Mouse (Mus musculus): Measurements from ENCODE around the gene Ccdc85a.
"Not testable (repeated sequence)": the region's sequence is repeated elsewhere in the genome, so short reads cannot be mapped to it uniquely, and the experiment has no call there.

Ccdc85a gene

DNA sequence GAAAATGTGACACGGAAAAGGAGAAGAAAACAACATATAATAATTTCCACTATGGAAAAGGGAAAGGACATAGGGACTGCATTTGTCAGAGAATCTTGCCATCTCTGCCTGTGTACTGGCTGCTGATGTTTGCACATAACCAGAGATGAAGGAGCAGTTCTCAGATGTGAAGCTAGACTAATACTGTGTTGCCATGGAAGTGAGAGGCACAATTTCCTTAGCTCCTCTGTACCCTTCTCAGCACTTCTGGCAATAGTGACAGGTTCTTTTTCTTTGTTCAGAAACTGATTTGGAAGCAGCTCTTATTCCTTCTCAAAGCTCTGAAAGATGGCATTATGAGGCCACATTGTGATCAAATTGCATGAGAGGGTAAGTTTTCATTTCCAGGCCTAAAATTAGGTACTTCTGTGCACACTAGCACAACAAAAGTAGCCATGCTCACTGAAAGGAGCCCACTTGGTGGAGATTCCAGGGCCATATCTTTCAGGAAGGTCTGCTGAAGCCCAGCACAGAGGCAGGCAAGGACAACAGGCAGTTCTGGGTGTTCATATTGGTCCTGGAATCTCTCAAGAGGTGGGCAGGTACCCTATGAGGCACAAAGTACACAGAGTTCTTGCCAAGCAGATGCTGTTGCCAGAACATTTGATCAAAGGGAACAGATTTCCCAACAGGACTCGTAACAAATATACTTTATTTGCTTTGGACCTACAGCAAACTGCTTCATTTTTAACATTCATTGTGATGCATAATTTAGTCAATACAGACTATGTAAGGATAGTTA is 161.5 kb downstream of the Ccdc85a start:
- no peak for DNase-seq (ENCODE audit: extremely low read depth, low read depth)

DNA sequence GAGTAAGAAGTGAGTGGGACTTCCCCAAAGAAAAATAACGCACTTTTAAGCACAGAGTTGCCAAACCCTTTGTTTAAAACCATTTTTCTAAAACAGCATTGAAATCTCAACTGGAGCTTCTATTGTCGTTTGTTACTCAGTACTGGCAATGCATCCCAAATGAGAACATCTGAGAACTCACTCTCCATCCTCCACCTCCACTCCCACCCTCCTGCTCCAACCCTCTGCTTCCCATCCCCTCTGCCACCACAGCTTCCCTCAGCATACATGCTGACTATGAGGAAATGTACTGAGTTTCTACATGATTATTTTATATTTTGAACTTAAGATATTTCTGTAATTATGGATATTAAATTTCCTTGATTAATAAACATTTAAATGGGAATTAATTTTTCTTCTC is 168.3 kb downstream of the Ccdc85a start:
- no peak for DNase-seq (ENCODE audit: extremely low read depth, low read depth)

DNA sequence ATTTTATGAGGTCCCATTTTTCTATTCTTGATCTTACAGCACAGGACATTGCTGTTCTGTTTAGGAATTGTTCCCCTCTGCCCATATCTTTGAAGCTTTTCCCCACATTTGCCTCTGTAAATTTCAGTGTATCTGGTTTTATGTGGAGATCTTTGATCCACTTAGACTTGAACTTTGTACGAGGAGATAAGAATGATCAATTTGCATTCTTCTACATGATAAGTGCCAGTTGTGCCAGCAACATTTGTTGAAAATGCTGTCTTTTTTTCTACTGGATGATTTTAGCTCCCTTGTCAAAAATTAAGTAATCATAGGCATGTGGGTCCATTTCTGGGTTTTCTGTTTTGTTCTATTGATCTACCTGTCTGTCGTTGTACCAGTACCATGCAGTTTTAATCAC is 174.2 kb downstream of the Ccdc85a start:
- not testable (repeated sequence) for DNase-seq (ENCODE audit: extremely low read depth, low read depth)

DNA sequence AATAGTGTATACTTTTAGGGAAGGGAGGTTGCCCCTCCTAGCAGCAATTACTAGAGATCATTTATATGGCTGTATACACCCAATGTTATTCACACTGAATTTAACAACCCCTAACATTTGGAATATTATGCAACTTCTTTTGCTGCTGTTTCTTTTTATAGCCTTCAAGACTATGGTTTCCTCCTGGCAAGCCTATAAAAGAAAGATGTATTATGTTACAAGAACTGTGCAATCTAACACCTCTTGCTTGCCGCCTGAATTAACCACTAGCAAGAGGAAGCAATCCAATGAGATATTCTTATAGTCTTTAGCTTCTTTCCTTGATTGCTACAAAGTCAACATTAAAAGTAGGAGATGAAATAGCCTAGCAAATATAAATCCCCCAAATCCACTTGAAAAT is 187.0 kb downstream of the Ccdc85a start:
- no peak for DNase-seq (ENCODE audit: extremely low read depth, low read depth)

DNA sequence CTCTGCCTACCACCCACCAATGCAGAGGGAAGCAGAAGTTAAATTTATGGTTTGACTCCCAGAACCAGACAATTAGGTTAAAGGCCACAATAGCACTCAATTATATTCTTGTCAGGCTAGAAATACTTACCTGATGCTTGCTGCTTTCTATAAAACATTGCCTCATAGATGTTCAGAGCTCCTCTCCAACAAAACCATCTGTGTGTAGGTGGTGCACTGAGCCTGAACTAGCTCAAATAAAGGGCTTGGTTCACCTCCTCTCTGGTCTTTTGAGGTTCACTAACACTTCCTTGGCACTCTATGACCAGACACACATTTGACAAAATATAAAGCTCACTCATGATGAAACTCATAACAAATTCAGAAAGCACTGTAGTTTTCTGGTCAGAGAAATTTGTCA is 208.2 kb downstream of the Ccdc85a start:
- no peak for DNase-seq (ENCODE audit: extremely low read depth, low read depth)

DNA sequence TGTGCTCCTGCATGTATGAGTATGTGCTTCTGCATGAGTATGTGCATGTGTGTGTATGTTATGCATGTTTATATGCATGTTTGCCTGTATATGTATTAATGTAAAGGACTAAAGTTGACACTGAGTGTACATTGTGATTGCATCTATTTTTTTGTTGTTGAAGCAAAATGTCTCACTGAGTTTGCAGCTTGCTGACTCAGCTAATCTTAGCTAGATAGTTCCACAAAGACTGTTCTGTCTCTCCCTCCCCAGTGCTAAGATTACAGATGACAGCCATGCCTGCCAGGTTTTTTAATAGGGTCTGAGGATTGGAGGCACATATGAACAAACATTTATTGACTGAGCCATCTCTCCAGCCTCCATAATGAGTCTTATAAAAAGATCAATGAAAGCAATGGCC is 209.5 kb downstream of the Ccdc85a start:
- DNase-seq (ENCODE audit: extremely low read depth, low read depth): no peak

DNA sequence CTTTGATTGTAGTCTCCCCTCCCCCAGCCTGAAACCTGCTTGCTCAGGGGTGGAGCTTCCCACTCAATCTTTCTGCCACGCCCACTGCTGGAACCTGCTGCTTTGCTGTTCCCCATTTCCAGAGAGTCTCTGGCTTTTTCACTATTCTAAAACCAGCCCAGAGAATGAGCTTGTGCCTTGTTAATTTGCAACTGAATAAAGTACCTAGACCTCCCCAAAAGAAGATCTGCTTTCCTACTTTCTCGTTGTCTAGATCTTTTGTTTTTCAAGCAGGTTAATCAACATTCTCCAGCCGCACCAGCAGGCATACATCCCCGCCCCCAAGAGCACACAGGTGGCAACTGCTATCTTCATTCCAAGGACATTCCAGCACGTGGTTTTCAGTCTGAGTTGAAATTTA is 212.7 kb downstream of the Ccdc85a start:
- not testable (repeated sequence) for DNase-seq (ENCODE audit: extremely low read depth, low read depth)

DNA sequence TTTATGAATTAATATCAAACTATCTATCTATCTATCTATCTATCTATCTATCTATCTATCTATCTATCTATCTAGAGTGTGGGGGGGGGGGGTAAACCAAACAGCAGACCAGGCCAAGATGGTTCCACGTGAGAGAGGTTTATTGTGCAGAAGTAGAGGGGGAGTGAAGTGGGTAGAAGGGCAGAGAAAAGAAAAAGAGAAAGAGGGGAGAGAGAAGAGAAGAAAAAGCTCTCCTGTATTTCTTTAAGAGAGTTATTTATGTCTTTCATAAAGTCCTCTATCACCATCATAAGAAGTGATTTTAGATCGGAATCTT is 218.2 kb downstream of the Ccdc85a start:
- DNase-seq (ENCODE audit: extremely low read depth, low read depth): no peak

DNA sequence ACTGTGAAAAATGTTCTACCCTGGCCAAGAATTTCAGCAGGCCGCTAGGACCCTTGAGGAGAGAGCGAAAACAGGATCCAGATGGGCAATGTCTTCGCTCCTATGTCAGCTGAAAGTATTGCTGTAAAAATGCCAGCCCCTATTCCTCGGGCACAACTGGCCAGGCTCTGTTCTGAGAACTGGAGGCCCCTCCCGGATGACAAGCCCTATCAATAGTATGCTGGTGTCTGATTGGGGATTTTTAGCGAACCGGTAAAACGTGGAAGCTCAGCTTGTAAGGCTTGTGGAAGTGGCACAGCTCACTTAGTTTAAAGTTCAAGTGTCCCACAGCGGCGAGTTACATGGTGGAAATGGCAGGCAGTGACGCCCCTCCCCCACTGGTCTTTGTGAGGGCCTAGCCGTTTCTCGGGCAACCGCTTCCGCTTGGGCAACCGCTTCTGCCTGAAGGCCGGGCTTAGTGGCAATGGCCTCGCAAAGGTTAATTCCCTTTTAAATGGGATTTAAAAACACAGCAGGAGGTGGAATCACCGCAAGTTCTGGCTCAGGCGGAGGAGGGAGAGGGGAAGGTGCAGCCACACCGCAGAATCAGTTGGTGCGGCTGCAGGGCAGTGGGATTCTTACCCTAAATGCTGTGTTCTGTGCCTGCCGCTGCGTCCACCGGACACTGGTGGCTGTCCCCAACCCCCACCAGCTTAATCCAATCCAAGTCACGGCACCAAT is 218.8 kb downstream of the Ccdc85a start:
- no peak for DNase-seq (ENCODE audit: extremely low read depth, low read depth)

DNA sequence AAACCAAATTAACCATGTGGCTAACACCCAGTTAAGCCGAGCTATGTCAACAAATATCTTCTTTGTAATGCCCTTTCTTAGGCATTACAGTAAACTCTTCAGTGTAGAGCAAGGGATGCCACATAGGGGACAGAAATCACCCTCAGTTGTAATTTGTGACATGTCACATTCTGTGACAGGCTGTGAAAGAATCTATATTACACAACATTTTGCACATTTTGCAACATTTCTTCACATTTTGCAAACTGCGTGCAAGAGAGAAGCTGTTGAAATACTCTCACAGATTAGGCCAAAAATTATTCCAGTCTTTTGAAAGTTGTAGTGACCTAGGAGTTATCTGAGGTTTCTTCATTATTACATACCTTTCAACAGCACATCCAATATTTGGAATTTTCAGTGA is 240.7 kb downstream of the Ccdc85a start:
- DNase-seq (ENCODE audit: extremely low read depth, low read depth): no peak

DNA sequence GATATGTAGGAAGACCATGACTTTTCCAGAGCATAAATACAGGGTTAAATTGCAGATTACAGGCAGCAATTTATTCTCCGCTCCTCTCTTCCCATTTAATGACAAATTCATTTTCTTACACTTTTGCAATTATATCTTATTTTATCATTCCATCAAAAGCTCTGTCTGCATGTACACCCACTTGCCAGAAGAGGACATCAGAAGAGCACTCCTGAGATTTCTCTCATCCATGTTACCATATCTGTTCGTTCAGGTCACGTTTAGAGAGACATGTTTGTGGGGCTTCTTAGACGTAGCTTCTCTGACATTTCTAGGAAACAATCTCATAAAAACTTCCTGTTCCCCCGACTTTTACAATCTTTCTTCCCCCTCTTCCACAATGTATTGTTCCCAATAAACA is 242.2 kb downstream of the Ccdc85a start:
- no peak for DNase-seq (ENCODE audit: extremely low read depth, low read depth)

DNA sequence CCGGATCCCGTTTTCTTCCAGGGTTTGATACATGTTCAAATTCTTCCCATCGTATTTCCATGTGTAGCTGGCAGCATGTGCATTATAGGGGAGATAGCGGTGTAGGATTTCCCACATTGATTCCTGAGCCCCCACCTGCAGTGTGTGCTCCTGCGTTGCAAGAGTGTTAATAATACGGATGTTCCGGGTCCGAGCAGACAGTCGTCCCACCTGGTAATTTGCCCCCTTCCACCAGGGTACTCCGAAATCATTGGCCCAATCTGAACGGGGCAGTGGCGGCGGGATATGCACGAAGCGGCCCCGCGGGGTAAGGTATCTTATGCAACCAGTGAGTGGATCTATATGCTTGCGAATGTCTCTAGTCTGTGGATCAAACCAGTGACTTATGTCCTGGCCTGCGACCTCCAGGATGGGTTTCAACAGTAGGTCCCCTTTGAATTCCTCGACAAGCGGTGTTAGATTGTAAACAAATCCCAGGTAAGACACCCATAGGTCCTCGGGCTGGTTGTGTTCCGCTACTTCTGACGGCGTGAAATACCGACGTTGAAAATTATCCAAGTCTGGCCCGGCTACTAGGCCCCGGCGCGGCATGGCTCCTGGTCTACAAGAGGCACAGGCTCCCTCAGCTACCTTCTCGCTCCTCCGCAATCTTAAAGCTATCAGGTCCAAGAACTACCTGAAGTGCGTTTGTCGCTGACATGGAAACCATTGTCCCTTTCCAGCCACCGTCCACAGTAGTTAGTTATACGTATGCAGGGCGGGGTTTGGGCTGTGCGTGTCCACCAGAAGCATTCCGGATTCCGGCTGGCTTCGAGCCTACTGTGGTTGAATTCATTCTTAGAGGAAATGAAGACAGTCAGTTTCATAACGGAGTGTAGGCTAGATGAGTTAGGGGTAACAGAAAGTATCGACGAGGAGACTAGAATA is 244.6 kb downstream of the Ccdc85a start, which contains the start of gene Gm6685:
Gene Gm6685, minus strand, starts transcription at position 644 of the 927 bp plus-strand sequence.
- DNase-seq (ENCODE audit: extremely low read depth, low read depth): not testable (repeated sequence)
